11 mouse cellular contexts compared by ENCODE assay signal in genomic region chr14:34500309-34500708, GRCm38 (mm10). TPM values are rescaled to one million over a fixed set of nuclear protein-coding genes. Genes with fewer than 3 reads are reported as not detected.
DNase-seq lines count a peak whose midpoint lies in the region; ATAC-seq and TF ChIP-seq lines count a peak whose summit lies in the region.
"Had no signal": no experiment of that assay in that cellular context is flagged by ENCODE, and none has a peak within 500 bp of the region (broad histone marks: within the 10 kb centered on the region; RNA-seq: fewer than 3 reads in every experiment).

No protein-coding gene starts in this region.

- H3K27ac ChIP-seq in kidney, adult 2 months (ENCODE audit: insufficient read depth, low read depth, low read length): no peak overlapping the region
- no peak overlapping the region for H3K27ac ChIP-seq in embryonic facial prominence, embryonic 13.5 days
- H3K27ac ChIP-seq in hindbrain, embryonic 16.5 days (ENCODE audit: low read depth, low read length): no peak overlapping the region
- no peak overlapping the region for H3K27ac ChIP-seq in neural tube, embryonic 12.5 days

- 7% methylated on average over 4 of the region's 4 CpGs for WGBS in kidney, adult 2 months
- 6% methylated on average over 4 of the region's 4 CpGs for WGBS in embryonic facial prominence, embryonic 13.5 days
- 3% methylated on average over 4 of the region's 4 CpGs for WGBS in hindbrain, embryonic 16.5 days
- 11% methylated on average over 4 of the region's 4 CpGs for WGBS in neural tube, embryonic 12.5 days

- peaks cover 15% of the 10 kb centered on the region; the same call in 1 of the 2 replicates for H3K4me1 ChIP-seq in kidney, adult 2 months (ENCODE audit: control insufficient read depth, insufficient read depth, low read length)
- H3K4me1 ChIP-seq in embryonic facial prominence, embryonic 13.5 days: peaks cover 57% of the 10 kb centered on the region
- H3K4me1 ChIP-seq in hindbrain, embryonic 16.5 days (ENCODE audit: control insufficient read depth, insufficient read depth, low read depth, low read length): peaks cover 19% of the 10 kb centered on the region
- H3K4me1 ChIP-seq in neural tube, embryonic 12.5 days: peaks cover 22% of the 10 kb centered on the region

- no peak overlapping the region for H3K9ac ChIP-seq in embryonic facial prominence, embryonic 13.5 days
- H3K9ac ChIP-seq in hindbrain, embryonic 16.5 days (ENCODE audit: low read depth, low read length): no peak overlapping the region
- no peak overlapping the region for H3K9ac ChIP-seq in neural tube, embryonic 12.5 days

- H3K9me3 ChIP-seq in embryonic facial prominence, embryonic 13.5 days: no peaks in the 10 kb centered on the region
- no peaks in the 10 kb centered on the region for H3K9me3 ChIP-seq in hindbrain, embryonic 16.5 days (ENCODE audit: control insufficient read depth, low read length)
- no peaks in the 10 kb centered on the region for H3K9me3 ChIP-seq in neural tube, embryonic 12.5 days

- H3K36me3 ChIP-seq in kidney, adult 2 months (ENCODE audit: control insufficient read depth, insufficient read depth, low read length): no peaks in the 10 kb centered on the region
- no peaks in the 10 kb centered on the region for H3K36me3 ChIP-seq in embryonic facial prominence, embryonic 13.5 days
- no peaks in the 10 kb centered on the region for H3K36me3 ChIP-seq in hindbrain, embryonic 16.5 days (ENCODE audit: control insufficient read depth, insufficient read depth, low read length)
- no peaks in the 10 kb centered on the region for H3K36me3 ChIP-seq in neural tube, embryonic 12.5 days

- TF ChIP-seq CTCF in kidney, adult 2 months (conservative IDR thresholded peaks at IDR 0.05; ENCODE audit: insufficient read depth, insufficient read length, low read depth, low read length): no peak

- ATAC-seq in embryonic facial prominence, embryonic 13.5 days (ENCODE audit: insufficient number of reproducible peaks, insufficient read depth, low FRiP score, low TSS enrichment, low read depth): no peak
- no peak for ATAC-seq in hindbrain, embryonic 16.5 days
- ATAC-seq in neural tube, embryonic 12.5 days (ENCODE audit: low FRiP score, low read depth): no peak

- no peak overlapping the region for H3K4me3 ChIP-seq in kidney, adult 2 months (ENCODE audit: insufficient read depth, low read depth, low read length)
- H3K4me3 ChIP-seq in embryonic facial prominence, embryonic 13.5 days: peak overlapping the region; percentile 75
- peak overlapping the region; percentile 87 for H3K4me3 ChIP-seq in hindbrain, embryonic 16.5 days (ENCODE audit: low read length)
- H3K4me3 ChIP-seq in neural tube, embryonic 12.5 days: no peak overlapping the region

- H3K27me3 ChIP-seq in kidney, adult 2 months (replicated peaks; ENCODE audit: control insufficient read depth, insufficient read depth, low read length): no peaks in the 10 kb centered on the region
- no peaks in the 10 kb centered on the region for H3K27me3 ChIP-seq in embryonic facial prominence, embryonic 13.5 days
- H3K27me3 ChIP-seq in hindbrain, embryonic 16.5 days (replicated peaks; ENCODE audit: control insufficient read depth, insufficient read depth, low read length): no peaks in the 10 kb centered on the region
- no peaks in the 10 kb centered on the region for H3K27me3 ChIP-seq in neural tube, embryonic 12.5 days (replicated peaks)

- peak overlapping the region; percentile 65 for H3K4me2 ChIP-seq in embryonic facial prominence, embryonic 13.5 days
- H3K4me2 ChIP-seq in hindbrain, embryonic 16.5 days (ENCODE audit: low read length): peak overlapping the region; percentile 62
- H3K4me2 ChIP-seq in neural tube, embryonic 12.5 days (replicated peaks): peak overlapping the region; percentile 65

- peak; percentile 26 for DNase-seq in kidney, adult 2 months
- no peak for DNase-seq in kidney, postnatal 25 days
- no peak for DNase-seq in cerebellum, postnatal 4 days (ENCODE audit: low spot score in 2 of 2)
- DNase-seq in MN1 (ENCODE audit: low spot score): no peak
- no peak for DNase-seq in gastrocnemius, postnatal 4 days (ENCODE audit: low spot score in 2 of 2)
- DNase-seq: cerebellum, adult 11 months; thymus, postnatal 14 days had no signal

- no peak for TF ChIP-seq POLR2A in kidney, adult 2 months (IDR thresholded peaks at IDR 0.05; ENCODE audit: low read depth, low read length)

RNA-seq across cellular contexts. Expression of gene Bmpr1a, which starts 2.8 kb away (rescaled TPM):
- 11.0 and 11.4 TPM in 2 replicates for polyA plus RNA-seq in kidney, adult 2 months (2012; rRNA removed)
- 58.1 and 64.9 TPM in 2 replicates for polyA plus RNA-seq in embryonic facial prominence, embryonic 13.5 days (2015; fragmentation: Nextera tagmentation; extraction: Ambion mirVana)
- 11.1 and 19.0 TPM in 2 replicates for polyA plus RNA-seq in hindbrain, embryonic 16.5 days (2015; fragmentation: Nextera tagmentation; extraction: Ambion mirVana)
- polyA plus RNA-seq in neural tube, embryonic 12.5 days (2016; fragmentation: Nextera tagmentation; extraction: Ambion mirVana): 35.5 and 37.5 TPM in 2 replicates
- total RNA-seq in gastrocnemius, postnatal 4 days (2021): 100 to 1,000 TPM in 1 of 2 experiments, 10 to 100 TPM in 1; 99.6 to 112 TPM

RNA-seq across cellular contexts. Expression of gene 9230112D13Rik, which starts 22.3 kb away (rescaled TPM):
- not detected in 2 replicates for polyA plus RNA-seq in kidney, adult 2 months (2012; rRNA removed)
- polyA plus RNA-seq in embryonic facial prominence, embryonic 13.5 days (2015; fragmentation: Nextera tagmentation; extraction: Ambion mirVana): not detected in 2 replicates
- polyA plus RNA-seq in hindbrain, embryonic 16.5 days (2015; fragmentation: Nextera tagmentation; extraction: Ambion mirVana): not detected in 2 replicates
- not detected in 2 replicates for polyA plus RNA-seq in neural tube, embryonic 12.5 days (2016; fragmentation: Nextera tagmentation; extraction: Ambion mirVana)
- not detected for total RNA-seq in gastrocnemius, postnatal 4 days (2021)
- total RNA-seq: ES-E14 had no signal

Comparison
In these comparisons a context has a peak if more than half of its experiments do, and no peak if none do; other contexts are left out.
1. H3K4me3 ChIP-seq: peak in embryonic facial prominence, embryonic 13.5 days (single experiment) and hindbrain, embryonic 16.5 days (single experiment); none in kidney, adult 2 months (single experiment) and neural tube, embryonic 12.5 days (single experiment).
2. Peak in every context shown above with its lines, with median percentiles within 50 percentile points of each other: H3K4me2 ChIP-seq.